Mouse (Mus musculus): ENCODE results near the gene Gli2.

Gene Gli2

DNA sequence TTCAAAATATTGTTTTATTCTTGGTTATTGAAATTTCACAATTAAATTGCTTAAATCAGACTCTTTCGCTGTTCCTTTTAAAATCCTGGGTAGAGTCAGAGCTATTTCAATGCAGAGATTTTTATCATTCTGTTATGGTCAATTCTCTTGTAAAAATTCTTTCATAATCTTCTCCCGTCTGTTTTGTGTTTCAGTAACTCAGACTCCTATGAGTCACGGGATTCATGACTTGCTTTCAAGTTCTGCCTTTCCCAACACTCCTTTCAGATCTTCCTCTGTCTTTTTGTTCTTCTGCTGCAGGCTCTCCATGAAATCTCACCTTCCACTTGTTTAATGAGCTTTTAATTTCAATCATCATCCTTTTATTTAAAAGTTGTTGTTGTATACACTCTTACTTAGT lies 100.4 kb downstream of the Gli2 start:
- no peak for DNase-seq (ENCODE audit: extremely low read depth, low read depth, low spot score)

DNA sequence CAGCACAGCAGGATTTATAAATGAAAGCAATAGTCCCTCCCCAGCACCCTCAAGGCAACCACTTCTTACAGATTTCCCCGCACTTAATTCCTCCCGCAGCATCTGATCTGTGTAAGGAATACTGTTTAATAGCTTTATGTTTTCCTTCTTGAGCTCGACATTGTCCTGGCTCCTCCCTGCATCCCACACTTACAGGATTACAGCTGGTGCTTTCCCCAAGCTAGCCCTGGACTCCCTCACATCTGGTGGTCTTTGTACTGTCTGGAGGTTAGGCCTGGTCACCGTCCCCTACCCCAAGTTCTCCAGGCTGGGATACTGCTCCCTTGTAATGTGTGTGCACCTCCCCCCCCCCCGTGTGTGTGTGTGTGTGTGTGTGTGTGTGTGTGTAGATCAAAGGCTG lies 101.1 kb downstream of the Gli2 start:
- no peak for DNase-seq (ENCODE audit: extremely low read depth, low read depth, low spot score)

DNA sequence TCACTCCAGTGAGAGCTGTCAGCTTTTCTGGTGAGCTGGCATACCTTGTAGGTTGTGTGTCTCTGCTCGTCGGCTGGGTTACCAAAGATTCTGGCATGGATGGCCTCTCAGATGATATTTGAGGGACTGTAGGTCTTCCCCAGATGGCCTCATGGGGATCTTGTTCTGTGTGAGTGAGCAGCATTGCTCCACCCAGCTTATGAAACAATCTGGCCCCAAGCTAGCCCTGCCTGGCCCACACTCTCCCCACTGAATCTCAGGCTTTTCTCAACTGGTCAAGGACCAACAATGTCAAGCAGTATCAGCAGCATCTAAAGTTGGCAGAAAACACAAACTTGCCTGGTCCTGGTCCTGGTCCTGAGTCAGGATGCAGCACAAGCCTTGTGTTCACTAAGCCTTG lies 105.0 kb downstream of the Gli2 start:
- no peak for DNase-seq (ENCODE audit: extremely low read depth, low read depth, low spot score)

DNA sequence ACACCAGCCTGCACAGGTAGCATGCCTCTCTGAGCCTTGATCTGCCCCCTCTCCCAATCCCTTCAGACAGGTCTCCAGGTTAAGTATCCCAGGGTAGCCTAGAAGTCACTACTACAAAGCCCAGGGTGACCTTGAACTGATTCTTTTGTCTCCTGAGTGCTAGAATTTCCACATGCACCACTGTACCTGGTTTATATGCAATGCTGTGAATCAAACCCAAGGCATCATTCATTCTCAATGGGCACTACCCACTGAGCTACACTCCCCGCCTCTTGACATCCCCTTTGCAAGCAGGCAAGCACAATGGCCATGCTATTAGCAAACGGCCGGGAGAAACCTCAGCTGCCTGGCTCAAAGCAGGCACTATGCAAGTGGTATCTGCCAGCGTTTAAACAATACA lies 106.2 kb downstream of the Gli2 start:
- DNase-seq (ENCODE audit: extremely low read depth, low read depth, low spot score) = no peak

DNA sequence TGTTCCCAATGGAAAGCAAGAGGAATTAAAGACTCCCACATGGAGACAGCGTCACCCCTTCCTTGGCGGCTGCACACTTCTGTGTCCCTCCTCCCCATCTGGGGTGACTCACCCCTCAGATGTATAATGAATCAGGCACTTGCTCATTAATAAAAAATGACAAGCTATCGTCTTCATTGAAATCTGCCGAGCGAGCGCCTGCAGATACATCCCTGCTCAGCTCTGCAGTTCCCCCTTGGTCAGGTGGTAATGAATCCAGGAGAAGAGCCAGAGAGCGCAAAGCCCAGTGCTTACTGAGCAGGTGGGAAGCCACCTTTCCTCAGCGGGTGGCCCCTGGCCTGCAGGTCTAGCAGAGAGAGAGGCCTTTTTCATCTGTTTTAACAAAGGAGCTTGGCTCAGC lies 112.1 kb downstream of the Gli2 start:
- no peak for DNase-seq (ENCODE audit: extremely low read depth, low read depth, low spot score)

DNA sequence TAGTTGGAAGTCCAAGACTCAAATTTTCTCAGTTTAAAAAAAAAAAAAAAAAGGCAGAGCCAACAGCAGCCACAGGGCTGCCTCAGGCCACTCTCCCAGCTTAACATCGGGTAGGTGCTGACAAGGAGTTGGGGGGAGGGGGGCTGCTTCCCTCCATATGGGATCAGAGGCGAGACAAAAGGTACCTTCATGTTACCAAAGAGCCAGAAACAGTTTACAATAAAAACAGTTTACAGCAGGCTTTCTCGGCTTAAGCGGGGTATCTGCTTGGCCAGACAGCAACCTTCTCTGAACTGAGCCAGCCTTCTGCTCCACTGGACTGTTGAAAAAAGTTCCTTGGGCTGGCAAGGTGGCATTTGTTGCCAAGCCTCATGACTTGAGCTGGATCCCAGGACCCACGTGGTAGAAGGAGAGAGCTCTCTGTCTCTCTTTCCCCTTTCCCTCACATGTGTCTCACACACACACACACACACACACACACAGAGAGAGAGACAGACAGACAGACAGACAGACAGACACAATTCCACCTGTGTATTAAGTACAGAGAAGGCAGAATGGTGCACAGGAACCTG lies 113.1 kb downstream of the Gli2 start:
- no peak for DNase-seq (ENCODE audit: extremely low read depth, low read depth, low spot score)

DNA sequence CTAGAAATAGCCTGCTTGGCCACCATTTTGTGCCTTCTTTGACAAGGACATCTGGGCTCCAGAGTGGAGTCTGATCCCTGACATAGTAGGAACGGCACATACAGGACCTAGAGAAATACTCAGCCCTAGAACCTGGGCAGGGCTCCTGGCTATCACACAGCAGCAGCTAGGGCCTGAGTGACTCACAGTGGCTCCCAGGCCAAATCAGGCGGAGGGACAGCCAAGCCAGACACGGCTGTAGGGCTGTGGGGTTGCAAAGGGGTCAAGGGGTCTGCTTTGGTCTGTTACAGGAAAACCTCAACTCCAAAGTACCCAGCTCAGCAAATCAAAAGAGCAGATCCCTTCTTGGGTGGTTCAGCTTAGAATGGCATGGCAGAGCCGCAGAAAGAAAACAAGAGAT lies 115.2 kb downstream of the Gli2 start:
- DNase-seq (ENCODE audit: extremely low read depth, low read depth, low spot score) = no peak

DNA sequence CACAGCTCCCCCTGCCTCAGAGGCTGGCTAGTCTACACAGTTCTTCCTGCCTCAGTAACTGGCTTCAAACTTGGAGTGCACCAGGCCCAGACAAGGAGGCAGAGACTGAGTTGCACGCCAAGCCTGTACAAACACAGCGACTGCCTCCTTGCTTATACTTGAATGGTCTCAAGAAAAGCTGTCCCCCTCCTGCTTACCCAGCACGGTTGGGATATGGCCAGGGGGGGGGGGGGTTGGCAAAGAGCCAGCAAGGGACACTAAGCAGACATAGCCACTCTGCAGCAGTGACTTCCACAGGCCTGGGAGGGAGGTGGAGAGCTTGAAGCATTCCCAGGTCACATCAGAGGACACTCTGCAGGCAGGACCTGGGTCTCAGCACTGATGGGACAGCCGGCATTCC lies 117.3 kb downstream of the Gli2 start:
- DNase-seq (ENCODE audit: extremely low read depth, low read depth, low spot score) = no peak

DNA sequence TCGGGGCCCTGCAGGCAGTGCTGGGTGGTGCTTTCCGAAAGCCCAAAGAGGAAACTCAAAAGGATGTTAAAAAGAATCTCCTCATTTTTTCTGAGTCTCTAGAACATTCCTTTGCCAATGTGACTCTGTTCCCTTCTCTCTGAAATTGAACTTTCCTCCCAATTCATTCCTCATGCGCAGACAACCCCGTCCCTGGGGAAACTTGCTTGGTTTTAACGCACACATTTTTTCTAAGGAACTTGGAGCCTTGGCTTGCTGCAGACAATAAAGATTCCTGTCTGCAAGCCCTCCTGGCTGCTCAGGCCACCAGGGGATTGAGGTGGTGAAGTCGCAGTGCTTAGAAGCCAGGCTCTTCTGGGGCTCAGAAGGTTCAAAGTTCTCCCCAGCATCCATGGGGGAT lies 117.9 kb downstream of the Gli2 start:
- no peak for DNase-seq (ENCODE audit: extremely low read depth, low read depth, low spot score)

DNA sequence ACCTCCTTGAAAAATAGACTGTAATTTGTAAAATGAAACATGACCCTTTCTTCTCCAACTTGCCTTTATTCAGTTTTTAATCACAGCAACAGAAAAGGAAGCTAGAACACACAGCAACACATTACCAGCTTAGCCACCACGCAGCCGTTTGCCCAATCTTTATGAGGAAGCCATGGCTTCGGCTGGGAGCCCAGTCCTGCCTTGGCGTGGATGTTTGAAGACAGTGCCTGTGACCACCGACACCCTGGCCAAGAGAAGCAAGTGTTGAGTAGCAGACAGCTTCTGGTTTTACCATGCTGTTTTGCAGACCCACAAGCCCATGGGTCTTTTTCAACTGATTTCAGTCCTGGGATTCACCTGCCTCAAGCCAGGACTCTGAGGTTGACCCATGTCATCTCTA lies 121.3 kb downstream of the Gli2 start:
- no peak for DNase-seq (ENCODE audit: extremely low read depth, low read depth, low spot score)

DNA sequence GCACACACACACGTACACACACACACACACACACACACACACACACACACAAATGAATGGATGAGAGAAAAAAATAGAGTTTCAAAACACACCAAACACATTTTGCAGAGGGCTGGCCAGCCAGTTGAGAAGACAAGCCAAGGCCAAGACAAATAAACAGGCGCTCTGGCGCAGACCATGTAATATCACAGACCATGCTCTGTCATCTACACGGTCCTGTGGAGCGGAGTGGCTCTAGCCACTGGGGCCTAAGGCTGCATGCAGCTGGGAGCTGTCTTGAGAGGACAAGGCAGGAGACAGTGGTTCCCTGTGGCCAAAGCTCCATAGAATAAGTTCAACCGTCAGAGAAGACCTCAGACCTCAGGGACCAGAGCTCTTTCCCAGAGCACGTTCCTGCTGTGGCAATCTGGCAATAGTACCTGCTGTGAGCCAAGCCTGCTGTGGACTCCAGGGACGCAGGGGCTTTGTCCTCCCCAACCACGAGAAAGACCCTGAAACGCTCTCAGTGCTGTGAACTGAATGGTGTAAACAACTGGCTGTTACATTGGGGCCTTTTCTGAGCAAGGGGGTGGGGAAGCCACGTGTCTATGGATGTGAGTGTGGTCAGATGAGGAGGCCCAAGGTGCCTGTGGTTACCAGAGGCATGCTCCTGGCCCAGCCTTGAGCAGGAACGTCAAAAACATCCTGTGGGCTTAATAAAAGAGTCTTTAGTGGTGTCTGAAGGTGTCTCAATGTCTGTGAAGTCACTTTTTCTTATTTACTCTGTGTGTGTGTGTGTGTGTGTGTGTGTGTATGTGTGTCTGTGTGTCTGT lies 125.7 kb downstream of the Gli2 start:
- no peak for DNase-seq (ENCODE audit: extremely low read depth, low read depth, low spot score)

DNA sequence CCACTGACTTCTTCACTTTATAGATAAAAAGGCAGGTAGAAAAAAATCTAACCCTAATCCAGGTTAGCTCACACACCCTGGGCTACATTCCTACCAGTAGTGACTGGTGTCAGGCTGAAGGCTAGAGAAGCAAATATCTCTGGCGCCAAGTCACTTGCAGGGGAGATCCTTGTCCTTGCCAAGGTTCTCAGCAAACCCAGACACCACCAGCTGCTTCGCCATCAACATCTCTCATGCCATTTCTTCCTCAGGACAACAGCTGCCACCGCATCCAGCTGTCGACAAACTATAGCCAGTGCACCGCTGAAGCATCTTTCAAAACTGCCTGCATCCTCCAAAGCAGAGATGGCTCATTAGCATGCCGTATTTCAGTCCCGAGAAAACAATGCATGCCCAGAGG lies 126.9 kb downstream of the Gli2 start:
- no peak for DNase-seq (ENCODE audit: extremely low read depth, low read depth, low spot score)

DNA sequence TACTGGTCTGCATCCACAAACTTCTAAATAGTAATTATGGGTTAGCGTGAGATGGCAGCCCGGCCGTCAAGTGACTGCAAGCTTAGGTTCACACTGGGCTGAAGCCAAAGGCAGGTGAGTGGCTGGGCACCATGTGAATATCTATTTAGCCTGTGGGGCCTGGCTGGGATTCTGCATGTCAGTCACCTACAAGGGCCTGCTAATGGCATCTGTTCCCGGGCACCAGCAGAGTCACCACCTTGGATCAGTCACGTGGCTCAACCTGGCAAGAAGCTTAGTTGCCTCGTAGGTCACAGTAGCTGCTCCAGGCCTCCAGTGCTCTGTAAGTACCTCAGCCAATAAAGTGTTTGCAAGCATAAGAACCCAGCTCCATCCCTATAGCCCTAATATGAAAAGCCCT lies 131.2 kb downstream of the Gli2 start:
- no peak for DNase-seq (ENCODE audit: extremely low read depth, low read depth, low spot score)

DNA sequence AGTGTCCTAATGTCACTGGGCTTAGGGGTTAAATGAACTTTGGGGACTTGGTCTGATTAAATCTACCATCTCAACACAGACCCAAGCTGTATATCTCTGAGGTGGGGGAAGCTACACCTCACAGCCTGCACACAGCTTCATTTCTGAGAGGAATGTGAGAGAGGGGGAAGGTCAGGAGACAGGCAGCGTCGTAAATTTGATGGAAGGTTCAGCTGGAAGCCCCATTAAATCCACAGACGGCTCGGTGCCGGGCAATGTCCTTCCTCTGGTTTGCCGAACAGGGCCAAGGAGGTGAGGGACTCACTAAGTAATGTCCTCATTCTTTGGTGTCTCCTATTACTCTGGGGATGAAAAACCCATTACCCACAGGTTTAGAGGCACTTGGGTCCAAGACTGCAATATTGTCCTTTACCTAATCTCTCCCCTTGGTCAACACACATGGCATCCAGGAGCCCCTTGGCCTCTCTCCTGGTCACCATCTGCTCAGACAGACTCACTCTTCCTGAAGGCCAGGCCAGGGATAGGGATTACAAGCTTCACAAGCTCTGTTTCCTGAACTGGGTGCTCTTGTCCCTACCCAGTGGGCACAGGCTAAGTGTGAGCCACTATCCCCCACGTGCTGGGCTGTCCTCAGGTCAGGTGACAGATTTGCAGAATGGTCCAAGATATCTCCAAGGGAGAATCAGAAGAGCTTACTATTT lies 135.7 kb downstream of the Gli2 start:
- DNase-seq (ENCODE audit: extremely low read depth, low read depth, low spot score) = no peak

DNA sequence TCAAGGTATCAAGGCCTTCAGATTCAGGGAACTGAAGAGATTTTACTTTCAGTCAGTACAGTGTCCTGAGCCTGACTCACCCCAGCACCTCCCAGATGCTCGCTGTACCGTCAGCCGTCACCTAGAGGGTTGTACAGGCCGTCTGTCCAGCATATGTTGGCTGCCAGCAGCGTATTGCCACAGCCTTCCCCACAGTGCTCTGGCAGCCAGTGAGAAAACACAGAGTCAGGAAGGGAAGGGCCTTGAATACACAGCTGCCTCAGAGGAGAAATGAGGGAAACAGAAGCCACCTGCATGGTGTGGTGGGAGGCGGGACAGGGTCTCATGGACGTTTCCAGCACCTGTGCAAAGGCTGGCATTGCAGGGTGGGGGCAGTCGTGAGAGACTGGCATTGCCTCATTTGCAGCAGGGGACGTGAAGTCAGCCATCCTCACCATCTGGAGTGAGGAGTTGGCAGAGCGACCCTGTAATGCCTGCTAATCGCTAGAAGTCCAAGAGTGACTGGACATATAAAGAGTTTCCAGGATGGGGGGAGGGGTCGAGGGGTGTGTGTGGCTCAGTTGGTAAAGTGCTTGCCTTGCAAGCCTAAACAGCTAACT lies 136.8 kb downstream of the Gli2 start:
- no peak for DNase-seq (ENCODE audit: extremely low read depth, low read depth, low spot score)

DNA sequence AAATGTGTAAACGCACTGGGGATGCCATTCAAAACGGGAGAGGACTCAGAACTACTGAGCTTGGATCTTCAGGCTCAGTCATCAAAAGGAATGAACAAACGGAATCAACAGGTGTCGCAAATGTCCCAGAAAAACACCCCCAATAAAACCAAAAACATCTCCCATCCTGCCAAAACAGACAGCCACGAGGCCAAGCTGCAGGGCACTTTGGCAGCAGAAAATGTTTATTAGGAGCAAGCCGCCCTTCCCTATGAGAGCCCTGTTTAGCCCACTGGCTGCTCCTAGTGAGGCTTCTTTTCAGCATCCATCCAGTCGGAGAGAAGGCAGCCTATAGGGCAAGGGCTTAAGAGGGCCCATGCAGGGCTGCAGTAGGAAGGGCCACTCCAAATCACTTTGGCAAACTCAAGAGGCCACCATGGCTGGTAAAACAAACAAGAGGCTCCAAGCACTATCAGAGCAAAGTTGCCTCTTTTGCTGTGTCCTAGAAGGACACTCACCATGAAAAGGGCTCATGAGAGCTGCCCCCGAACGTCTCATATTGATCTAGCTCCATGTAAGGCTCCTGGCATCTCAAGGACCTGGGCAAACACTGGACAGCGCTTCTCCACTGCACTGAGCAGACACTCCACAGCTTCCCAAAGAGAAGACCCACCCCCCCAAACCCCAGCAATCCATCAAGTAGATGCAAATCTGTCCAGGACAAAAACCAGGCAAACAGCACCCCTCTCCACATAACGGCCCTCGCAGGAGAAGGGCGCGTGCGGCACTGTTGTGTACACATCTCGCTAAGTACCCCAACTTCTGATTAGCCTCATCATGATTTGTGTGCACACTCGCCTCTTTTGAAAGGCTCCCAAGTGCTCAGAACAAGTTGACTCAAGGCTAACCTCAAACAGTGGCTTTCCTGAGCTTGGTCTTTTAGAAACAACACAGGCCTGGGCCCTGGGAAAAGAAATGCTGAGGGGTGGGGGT lies 139.7 kb downstream of the Gli2 start:
- DNase-seq (ENCODE audit: extremely low read depth, low read depth, low spot score) = no peak

DNA sequence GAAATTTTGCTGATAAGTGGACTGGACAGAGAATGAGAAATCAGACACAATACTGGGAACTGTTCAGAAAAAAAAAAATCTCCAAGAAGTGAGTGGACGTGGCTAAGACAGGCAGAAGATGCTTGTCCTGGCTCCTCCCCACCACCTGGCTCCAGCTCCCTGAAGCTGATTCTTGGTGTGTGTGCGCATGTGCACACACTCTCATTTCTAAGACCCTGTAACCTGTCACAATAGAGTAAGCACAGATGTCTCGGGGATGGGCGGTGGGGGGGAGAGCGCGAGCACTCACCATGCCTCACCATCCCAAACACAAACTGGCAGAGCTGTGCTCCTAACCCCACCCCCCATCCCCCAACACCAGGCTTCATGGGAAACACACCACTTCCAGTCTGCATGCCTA lies 140.5 kb downstream of the Gli2 start:
- no peak for DNase-seq (ENCODE audit: extremely low read depth, low read depth, low spot score)

DNA sequence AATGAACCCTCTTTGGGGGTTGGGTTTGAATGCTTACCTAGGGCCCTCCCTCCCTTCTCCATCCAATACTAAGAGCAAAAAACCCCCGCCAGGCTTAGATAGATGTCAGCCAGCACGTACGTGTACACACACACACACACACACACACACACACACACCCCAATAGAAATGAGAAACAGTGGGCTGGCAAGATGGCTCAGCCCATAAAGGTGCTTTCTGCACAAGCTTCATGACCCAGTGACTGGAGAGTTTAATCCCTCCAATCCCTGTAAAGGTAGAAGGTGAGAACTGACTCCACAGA lies 142.0 kb downstream of the Gli2 start:
- no peak for DNase-seq (ENCODE audit: extremely low read depth, low read depth, low spot score)

DNA sequence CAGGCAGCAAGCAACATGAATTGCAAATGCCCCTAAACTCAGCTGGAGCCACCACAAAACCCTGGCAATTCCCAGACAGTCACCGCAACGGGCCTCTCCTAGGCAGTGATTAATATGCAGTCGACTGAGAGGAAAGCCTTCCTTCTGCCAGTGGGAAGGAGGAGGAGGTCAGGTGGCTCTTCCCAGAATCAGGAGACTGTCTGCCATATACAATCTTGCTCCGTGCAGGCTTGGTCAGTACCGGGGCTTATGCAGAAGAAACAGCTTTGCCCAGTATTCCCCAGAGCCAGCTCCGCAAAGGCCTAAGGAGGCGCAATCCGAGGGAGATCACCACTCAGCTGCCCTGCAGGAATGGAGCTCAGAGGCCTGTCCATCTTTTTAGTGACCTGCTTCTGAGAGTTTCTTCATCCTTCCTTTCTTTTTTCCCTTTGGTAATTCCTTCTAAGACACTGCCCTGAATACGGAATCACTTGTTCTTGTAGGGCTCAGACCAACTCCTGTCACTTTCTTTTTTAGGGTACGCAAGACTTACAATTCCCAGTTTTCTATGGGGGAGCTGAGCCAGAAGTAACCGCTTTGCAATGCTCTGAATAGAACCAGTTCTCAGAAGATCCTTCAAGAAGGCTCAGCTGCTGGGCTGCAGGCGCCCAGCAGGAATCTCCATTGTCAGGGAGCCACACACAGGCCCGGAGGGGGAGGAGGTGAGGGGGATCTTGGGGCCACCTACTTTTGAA lies 142.6 kb downstream of the Gli2 start:
- no peak for DNase-seq (ENCODE audit: extremely low read depth, low read depth, low spot score)

DNA sequence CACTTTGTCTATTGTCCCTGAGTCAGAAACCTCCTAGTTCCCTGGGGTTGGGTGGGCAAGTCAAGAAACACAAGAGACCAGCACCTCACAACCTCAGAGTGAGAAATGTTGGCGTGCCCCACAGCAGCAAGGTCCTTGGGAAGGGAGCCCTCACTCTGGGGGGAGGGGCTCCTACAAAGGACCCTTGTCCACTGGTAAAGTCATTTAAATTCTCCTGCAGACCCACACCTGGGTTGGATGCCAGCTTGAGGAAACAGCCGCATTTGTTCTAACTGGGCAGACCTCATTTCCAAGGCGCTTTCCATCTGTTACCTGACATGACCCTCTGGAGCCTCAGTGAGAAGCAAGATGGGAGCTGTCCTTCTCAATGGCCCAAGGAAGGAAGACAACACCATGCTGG lies 144.4 kb downstream of the Gli2 start:
- no peak for DNase-seq (ENCODE audit: extremely low read depth, low read depth, low spot score)
